Mouse (Mus musculus): ENCODE results near the gene Gm28372. TPM values are rescaled to one million over a fixed set of nuclear protein-coding genes. Genes with fewer than 3 reads are reported as not detected.
"Not testable (repeated sequence)": the region's sequence is repeated elsewhere in the genome, so short reads cannot be mapped to it uniquely, and the experiment has no call there.

Gm28372 gene
- not detected in 2 replicates for polyA plus RNA-seq (2015; fragmentation: Nextera tagmentation; extraction: Ambion mirVana)

GRCm38 (mm10) chr2:130404939-130405338, at the start of gene Gm28372, which contains the start of gene 1700020A23Rik:
Gm28372 (plus strand) TSS chr2:130405239.
1700020A23Rik (plus strand) TSS chr2:130405259.
- no peak for ATAC-seq (ENCODE audit: insufficient number of reproducible peaks, low FRiP score, low TSS enrichment, low read depth)
- Histone ChIP-seq H3K4me3 (no peak within 1 kb of the TSS), H3K4me1 (peaks cover 20% of the 10 kb centered on the region), H3K27me3 (no peaks in the 10 kb centered on the region), H3K9ac (no peak within 1 kb of the TSS), H3K4me2 (no peak within 1 kb of the TSS), H3K36me3 (no peaks in the 10 kb centered on the region), H3K27ac (no peak within 1 kb of the TSS), H3K9me3 (no peaks in the 10 kb centered on the region)
- WGBS = 94% methylated on average over 1 of the region's 1 CpGs

DNA sequence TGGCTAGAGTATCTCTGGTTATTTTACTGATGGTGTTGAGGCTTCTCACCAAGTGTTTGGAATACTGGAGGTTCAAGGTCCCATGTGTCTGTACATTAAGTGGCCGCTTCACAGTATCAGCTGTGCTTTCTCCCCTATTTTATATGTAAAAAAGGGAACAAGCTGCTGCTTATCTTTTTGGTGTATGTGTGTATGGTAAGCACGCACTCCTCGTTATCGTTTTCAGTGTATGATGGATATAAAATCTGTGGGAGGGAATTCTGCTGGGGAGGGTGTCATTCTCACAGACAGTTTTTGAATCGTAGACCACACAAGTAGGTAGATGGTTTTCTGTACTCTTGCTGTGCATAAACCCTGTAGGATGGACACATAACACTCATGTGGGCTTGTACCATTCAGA, 47.5 kb upstream of the Gm28372 start:
- no peak for ATAC-seq (ENCODE audit: insufficient number of reproducible peaks, low FRiP score, low TSS enrichment, low read depth)
- peaks cover 56% of the 10 kb centered on the region for H3K27me3 ChIP-seq
- H3K27ac ChIP-seq = no peak overlapping the region
- no peaks in the 10 kb centered on the region for H3K9me3 ChIP-seq
- WGBS = 92% methylated on average over 5 of the region's 5 CpGs
- H3K4me1 ChIP-seq = peaks cover 10% of the 10 kb centered on the region
- H3K36me3 ChIP-seq = peaks cover 7% of the 10 kb centered on the region; the same call in 1 of the 2 replicates
- no peak overlapping the region for H3K4me3 ChIP-seq
- no peak overlapping the region for H3K9ac ChIP-seq
- no peak overlapping the region for H3K4me2 ChIP-seq

DNA sequence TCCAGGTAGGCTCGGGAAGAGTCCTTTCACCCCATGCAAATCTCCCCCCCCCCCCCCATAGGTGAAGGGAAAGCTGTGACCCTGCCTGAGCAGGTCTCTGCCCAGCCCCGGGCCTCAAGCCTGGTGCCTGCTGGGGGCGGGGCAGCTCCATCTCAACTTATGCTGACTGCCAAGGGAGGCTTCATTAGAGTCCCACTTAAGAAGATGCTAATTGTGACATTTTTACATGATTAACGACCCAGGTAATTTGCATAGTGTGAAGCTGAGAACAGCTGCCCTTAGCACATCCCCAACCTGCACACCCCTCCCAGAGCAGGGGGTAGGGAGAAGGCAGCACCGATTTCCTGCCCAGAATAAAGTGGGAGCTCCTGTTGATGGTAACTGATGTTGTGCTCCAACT, 46.2 kb upstream of the Gm28372 start:
- WGBS = 10% methylated on average over 5 of the region's 5 CpGs
- H3K4me3 ChIP-seq = no peak overlapping the region
- H3K27ac ChIP-seq = no peak overlapping the region

GRCm38 (mm10) chr2:130362511-130363026, 42.5 kb upstream of the Gm28372 start:
- Histone ChIP-seq H3K4me3 (no peak overlapping the region), H3K27ac (no peak overlapping the region), H3K9ac (no peak overlapping the region), H3K36me3 (peaks cover 7% of the 10 kb centered on the region; the same call in 1 of the 2 replicates), H3K4me1 (peaks cover 17% of the 10 kb centered on the region), H3K27me3 (peaks cover 81% of the 10 kb centered on the region), H3K9me3 (no peaks in the 10 kb centered on the region), H3K4me2 (no peak overlapping the region)
- WGBS = 5% methylated on average over 14 of the region's 14 CpGs
- ATAC-seq (ENCODE audit: insufficient number of reproducible peaks, low FRiP score, low TSS enrichment, low read depth) = no peak

More for the DNA sequence above, 46.2 kb upstream of the Gm28372 start:
- H3K4me1 ChIP-seq = peaks cover 10% of the 10 kb centered on the region
- no peaks in the 10 kb centered on the region for H3K9me3 ChIP-seq
- ATAC-seq (ENCODE audit: insufficient number of reproducible peaks, low FRiP score, low TSS enrichment, low read depth) = no peak
- H3K4me2 ChIP-seq = no peak overlapping the region
- H3K36me3 ChIP-seq = peaks cover 7% of the 10 kb centered on the region; the same call in 1 of the 2 replicates
- H3K27me3 ChIP-seq = peaks cover 69% of the 10 kb centered on the region
- H3K9ac ChIP-seq = no peak overlapping the region

DNA sequence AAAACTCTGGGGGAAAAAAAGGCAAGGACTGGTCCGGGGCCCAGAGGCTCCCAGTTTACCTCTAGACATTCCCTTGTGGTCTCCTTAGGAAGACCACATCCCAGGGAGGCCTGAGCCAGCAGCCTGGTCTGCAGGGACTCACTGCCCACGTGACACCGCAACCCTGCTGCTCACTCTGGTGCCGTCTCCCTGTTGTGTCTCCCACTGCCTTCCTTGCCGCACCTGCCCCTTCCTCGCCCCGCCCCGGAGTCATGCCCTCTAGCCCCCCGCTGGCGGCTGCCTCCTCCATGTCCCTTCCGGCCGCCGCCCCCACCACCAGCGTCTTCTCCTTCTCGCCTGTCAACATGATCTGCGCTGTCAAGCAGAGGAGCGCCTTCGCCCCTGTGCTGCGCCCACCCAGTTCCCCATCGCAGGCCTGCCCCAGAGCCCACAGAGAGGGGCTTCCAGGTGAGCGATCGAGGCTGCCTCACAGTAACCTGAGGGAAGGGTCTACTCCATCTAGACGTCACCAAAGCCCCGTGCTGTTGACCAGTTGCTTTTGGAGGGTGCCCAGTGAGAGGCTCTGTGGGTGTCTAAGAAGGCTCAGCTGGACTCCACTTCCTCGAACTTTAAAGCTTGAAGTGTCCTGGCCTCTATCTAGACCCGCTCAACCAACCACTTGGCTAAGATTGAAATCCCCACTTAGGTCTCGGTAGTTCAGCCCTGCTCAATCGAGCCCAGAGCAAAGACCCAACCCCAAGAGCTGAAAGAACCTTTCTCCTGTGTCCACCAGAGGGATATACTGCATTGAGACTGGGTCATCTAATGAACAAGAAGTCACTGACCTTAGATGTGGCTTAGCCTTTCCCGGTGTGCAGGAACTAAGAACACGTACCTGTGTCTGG, 39.6 kb upstream of the Gm28372 start:
- no peak for ATAC-seq (ENCODE audit: insufficient number of reproducible peaks, low FRiP score, low TSS enrichment, low read depth)
- H3K27me3 ChIP-seq = peaks cover 55% of the 10 kb centered on the region
- 12% methylated on average over 29 of the region's 30 CpGs for WGBS

GRCm38 (mm10) chr2:130367386-130367785, 37.7 kb upstream of the Gm28372 start:
- Histone ChIP-seq H3K4me1 (peaks cover 8% of the 10 kb centered on the region), H3K9me3 (no peaks in the 10 kb centered on the region), H3K4me3 (no peak overlapping the region), H3K9ac (no peak overlapping the region), H3K36me3 (no peaks in the 10 kb centered on the region), H3K27me3 (peaks cover 36% of the 10 kb centered on the region), H3K27ac (no peak overlapping the region), H3K4me2 (no peak overlapping the region)
- no peak for ATAC-seq (ENCODE audit: insufficient number of reproducible peaks, low FRiP score, low TSS enrichment, low read depth)
- WGBS = 58% methylated on average over 4 of the region's 4 CpGs

More for the DNA sequence above, 39.6 kb upstream of the Gm28372 start:
- Histone ChIP-seq H3K4me2 (peak overlapping the region; percentile 42), H3K36me3 (no peaks in the 10 kb centered on the region), H3K9me3 (no peaks in the 10 kb centered on the region), H3K27ac (no peak overlapping the region), H3K4me3 (peak overlapping the region; percentile 28), H3K9ac (no peak overlapping the region), H3K4me1 (peaks cover 17% of the 10 kb centered on the region)

DNA sequence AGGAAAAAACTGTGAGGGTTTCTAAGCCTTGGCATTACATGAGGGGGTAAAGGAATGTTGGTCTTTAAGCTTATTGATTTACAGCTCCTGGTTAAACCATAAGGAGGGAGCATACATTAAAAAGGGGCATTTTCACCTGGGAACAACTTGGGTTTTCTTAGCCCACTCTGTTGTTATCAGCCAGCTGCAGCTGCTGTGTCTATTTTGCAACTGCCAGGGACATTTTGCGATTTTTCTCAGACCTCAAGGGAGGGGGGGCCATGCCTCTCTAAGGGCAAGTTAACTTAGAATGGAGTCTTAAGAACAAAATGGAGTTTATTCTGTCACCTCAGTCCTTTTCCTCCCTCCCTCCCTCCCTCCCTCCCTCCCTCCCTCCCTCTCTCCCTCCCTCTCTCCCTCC, 32.0 kb upstream of the Gm28372 start:
- H3K9ac ChIP-seq; H3K4me1 ChIP-seq; H3K4me2 ChIP-seq; ATAC-seq (ENCODE audit: insufficient number of reproducible peaks, low FRiP score, low TSS enrichment, low read depth); H3K4me3 ChIP-seq; H3K36me3 ChIP-seq; H3K27ac ChIP-seq; H3K9me3 ChIP-seq; H3K27me3 ChIP-seq: not testable (repeated sequence)
- WGBS = 34% methylated on average over 1 of the region's 1 CpGs

DNA sequence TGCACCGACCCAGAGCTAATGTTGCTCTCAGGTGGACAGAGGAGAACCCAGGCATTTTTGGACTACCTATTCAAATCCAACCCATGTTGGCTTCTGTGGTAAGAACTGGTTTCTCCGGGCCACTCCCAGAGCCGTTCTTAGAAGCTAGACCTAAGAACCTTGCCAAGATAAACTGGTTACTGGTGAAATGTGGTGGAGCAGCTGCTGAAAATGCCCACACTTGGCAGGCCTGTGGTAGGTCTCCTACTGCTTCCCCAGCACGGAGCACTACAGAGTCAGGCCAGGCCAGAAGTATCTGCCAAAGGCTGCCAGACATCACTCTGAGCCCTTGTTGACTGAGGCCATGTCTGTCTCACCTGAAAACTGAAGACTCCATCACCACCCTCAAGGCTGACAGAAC, 30.1 kb upstream of the Gm28372 start:
- no peak overlapping the region for H3K27ac ChIP-seq
- no peak overlapping the region for H3K9ac ChIP-seq
- 0 out of 2 replicates have a peak overlapping the region, but pooled peaks have one; percentile 3 for H3K4me2 ChIP-seq
- no peak overlapping the region for H3K4me3 ChIP-seq
- no peaks in the 10 kb centered on the region for H3K36me3 ChIP-seq
- H3K4me1 ChIP-seq = no peaks in the 10 kb centered on the region
- no peaks in the 10 kb centered on the region for H3K9me3 ChIP-seq
- peak; percentile 63; the same call in 1 of the 2 replicates for ATAC-seq (ENCODE audit: insufficient number of reproducible peaks, low FRiP score, low TSS enrichment, low read depth)
- 48% methylated on average over 4 of the region's 4 CpGs for WGBS
- H3K27me3 ChIP-seq = no peaks in the 10 kb centered on the region

DNA sequence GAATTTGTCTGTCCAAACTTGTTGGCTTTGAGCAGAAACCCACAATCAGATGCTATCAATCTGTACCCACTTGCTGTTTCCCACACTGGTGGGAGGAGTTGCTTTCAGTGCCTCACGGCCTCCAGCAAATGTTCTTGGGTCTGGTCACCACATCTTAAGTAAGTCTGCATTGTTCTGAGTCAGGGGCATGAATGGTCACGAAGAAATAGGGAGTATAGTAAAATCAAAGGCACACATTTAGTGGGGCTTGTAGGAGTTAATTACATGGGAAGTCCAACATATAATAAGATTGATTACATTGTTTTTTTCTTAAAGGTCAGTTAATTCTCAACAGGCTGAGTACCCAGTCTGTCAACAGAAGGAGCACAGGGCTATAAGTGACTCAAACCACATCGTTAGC, 21.8 kb upstream of the Gm28372 start:
- Histone ChIP-seq H3K27me3 (no peaks in the 10 kb centered on the region), H3K9me3 (no peaks in the 10 kb centered on the region), H3K4me1 (no peaks in the 10 kb centered on the region), H3K36me3 (no peaks in the 10 kb centered on the region), H3K9ac (no peak overlapping the region), H3K4me3 (no peak overlapping the region), H3K4me2 (no peak overlapping the region), H3K27ac (no peak overlapping the region)
- WGBS = 34% methylated on average over 3 of the region's 3 CpGs
- ATAC-seq (ENCODE audit: insufficient number of reproducible peaks, low FRiP score, low TSS enrichment, low read depth) = no peak

DNA sequence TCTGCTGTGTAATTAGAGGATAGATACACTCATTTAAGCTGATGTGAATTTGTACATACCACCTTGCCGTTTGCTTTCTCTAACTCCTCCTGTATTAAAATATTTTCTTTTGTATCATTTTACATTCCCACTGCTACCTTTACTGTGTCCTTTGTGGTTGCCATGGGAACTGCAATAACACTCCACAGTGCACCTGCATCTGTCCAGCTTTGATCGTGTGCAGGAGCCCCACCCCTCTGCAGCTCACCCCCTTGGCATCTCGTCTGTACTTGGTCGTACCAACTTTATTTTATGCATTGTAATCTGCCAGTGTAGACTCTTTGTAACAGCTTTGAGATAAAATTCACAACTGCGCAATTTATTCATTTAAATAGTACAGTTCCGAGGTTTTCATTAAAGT, 21.1 kb upstream of the Gm28372 start:
- Histone ChIP-seq H3K9me3 (no peaks in the 10 kb centered on the region), H3K4me1 (no peaks in the 10 kb centered on the region), H3K9ac (no peak overlapping the region), H3K4me2 (no peak overlapping the region), H3K27me3 (no peaks in the 10 kb centered on the region), H3K4me3 (no peak overlapping the region), H3K36me3 (no peaks in the 10 kb centered on the region), H3K27ac (no peak overlapping the region)
- WGBS = 49% methylated on average over 6 of the region's 6 CpGs
- ATAC-seq (ENCODE audit: insufficient number of reproducible peaks, low FRiP score, low TSS enrichment, low read depth) = no peak

GRCm38 (mm10) chr2:130386212-130386611, 18.8 kb upstream of the Gm28372 start:
- ATAC-seq (ENCODE audit: insufficient number of reproducible peaks, low FRiP score, low TSS enrichment, low read depth) = no peak
- Histone ChIP-seq H3K4me3 (no peak overlapping the region), H3K27ac (no peak overlapping the region), H3K4me2 (no peak overlapping the region), H3K4me1 (no peaks in the 10 kb centered on the region), H3K9me3 (no peaks in the 10 kb centered on the region), H3K27me3 (no peaks in the 10 kb centered on the region), H3K36me3 (peaks cover 11% of the 10 kb centered on the region), H3K9ac (no peak overlapping the region)
- WGBS = 56% methylated on average over 1 of the region's 1 CpGs

DNA sequence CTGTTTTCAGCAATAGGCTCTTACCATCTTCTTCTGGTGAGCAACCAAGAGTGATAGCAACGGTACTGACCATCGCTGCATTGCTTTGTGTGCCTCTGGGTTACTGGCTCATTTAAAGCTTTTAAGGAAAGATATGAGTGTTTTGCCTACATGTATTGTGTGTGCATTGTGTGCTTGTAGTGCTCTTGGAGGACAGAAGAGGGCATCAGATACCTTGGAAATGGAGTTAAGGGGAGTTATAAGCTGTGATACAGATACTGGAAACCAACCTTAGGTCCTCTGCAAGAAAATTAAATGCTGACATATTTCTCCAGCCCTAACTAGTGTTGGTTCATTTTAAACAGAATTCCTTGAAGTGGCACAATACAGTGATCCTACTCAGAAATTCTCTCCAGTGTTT, 16.2 kb upstream of the Gm28372 start:
- H3K4me2 ChIP-seq = no peak overlapping the region
- H3K27me3 ChIP-seq = no peaks in the 10 kb centered on the region
- 83% methylated on average over 2 of the region's 2 CpGs for WGBS
- no peak overlapping the region for H3K27ac ChIP-seq
- no peaks in the 10 kb centered on the region for H3K9me3 ChIP-seq
- ATAC-seq (ENCODE audit: insufficient number of reproducible peaks, low FRiP score, low TSS enrichment, low read depth) = no peak
- peaks cover 35% of the 10 kb centered on the region for H3K36me3 ChIP-seq
- no peak overlapping the region for H3K9ac ChIP-seq
- H3K4me3 ChIP-seq = no peak overlapping the region
- H3K4me1 ChIP-seq = no peaks in the 10 kb centered on the region

Data from limb, embryonic 15.5 days (tissue).